Mouse (Mus musculus) embryonic fibroblast, embryonic 13.5 days (primary cell): ENCODE results near the gene Pgf. TPM values are rescaled to one million over a fixed set of nuclear protein-coding genes. Genes with fewer than 3 reads are reported as not detected.
A peak's percentile ranks its signal among the peaks of the same experiment; 100 is the strongest.

Experiments used
- H3K27ac ChIP-seq: 2 replicates; pipeline ENCODE4 v1.5.1; 2012; ENCODE audit warnings: low read length, control low read depth, inconsistent platforms; ENCODE audit not compliant: insufficient read depth
- H3K4me1 ChIP-seq: 2 replicates; pipeline ENCODE4 v1.6.1; 2011; ENCODE audit warnings: low read length; ENCODE audit not compliant: control insufficient read depth, insufficient read depth
- H3K4me3 ChIP-seq: 2 replicates; pipeline ENCODE4 v1.5.1; 2011; ENCODE audit warnings: mild to moderate bottlenecking, control low read depth, low read length; ENCODE audit not compliant: insufficient read depth
- CTCF ChIP-seq: IDR thresholded peaks from 2 replicates; pipeline ENCODE4 v1.5.1; 2011; ENCODE audit warnings: mild to moderate bottlenecking, control low read depth, low read length, moderate library complexity, borderline replicate concordance; ENCODE audit not compliant: insufficient read depth
- POLR2A ChIP-seq: IDR thresholded peaks from 2 replicates; pipeline ENCODE4 v1.6.1; 2011; ENCODE audit warnings: low read depth, mild to moderate bottlenecking, control low read depth, low read length, moderate library complexity
- polyA plus RNA-seq: library from polyadenylated mRNA; stranded (reverse); fragments of >200 nt; gene quantifications from 2 replicates; pipeline ENCODE4 v1.2.4, GENCODE M21; 2011; ENCODE audit warnings: low read depth; ENCODE audit not compliant: missing spikeins, insufficient read length

Gene Pgf
- polyA plus RNA-seq, 1 experiment, result 6.6 TPM

DNA sequence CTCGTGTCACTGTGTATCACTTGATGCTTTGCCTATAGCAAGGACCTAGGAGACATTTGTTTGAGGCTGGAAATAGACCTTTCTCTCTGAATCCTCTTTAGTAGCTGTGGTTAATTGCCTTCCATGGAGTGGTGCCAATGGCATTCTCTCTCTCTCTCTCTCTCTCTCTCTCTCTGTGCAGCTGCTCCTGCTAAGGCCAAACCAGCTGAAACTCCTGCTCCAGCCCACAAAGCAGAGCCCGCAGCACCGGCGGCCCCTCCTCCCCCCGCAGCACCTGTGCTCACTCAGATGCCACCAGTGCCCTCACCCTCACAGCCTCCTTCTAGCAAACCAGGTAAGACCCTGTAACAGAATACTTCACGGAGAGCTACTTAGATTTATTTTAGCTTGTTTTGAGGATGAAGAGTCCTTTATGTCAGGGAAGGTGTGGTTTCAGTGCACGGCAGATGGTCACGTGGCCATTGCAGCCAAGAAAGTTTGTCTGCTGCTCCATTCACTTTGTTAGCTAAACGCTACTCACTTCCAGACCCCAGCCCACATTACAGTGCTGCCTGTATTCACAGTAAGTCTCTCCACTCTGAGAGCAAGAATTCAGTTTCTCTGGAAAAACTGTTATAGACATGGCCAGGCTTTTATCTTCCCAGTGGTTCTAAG is 55.7 kb downstream of the Pgf start:
- TF ChIP-seq POLR2A (no peak), CTCF (no peak)
- Histone ChIP-seq H3K27ac (peak overlapping the region; percentile 46; the same call in 1 of the 2 replicates), H3K4me1 (0 out of 2 replicates have a peak, but pooled peaks cover 6% of the 10 kb centered on the region), H3K4me3 (no peak overlapping the region)

Other genes starting within 250 kb of the Pgf start
- gene Fcf1, start 206.9 kb downstream of the Pgf start, polyA plus RNA-seq, result 89.0 and 100 TPM in 2 replicates
- 29.0 and 29.4 TPM in 2 replicates for gene Arel1, start 206.9 kb downstream of the Pgf start, polyA plus RNA-seq
- gene Ylpm1, start 181.5 kb downstream of the Pgf start, polyA plus RNA-seq, result 48.7 and 61.3 TPM in 2 replicates
- 1.2 and 1.5 TPM in 2 replicates for gene Prox2, start 67.0 kb downstream of the Pgf start, polyA plus RNA-seq
- 145 and 151 TPM in 2 replicates for gene Dlst, start 67.0 kb downstream of the Pgf start, polyA plus RNA-seq
- not detected in 2 replicates for gene Rps6kl1, start 26.5 kb downstream of the Pgf start, polyA plus RNA-seq
- gene Eif2b2, start 41.7 kb upstream of the Pgf start, polyA plus RNA-seq, result 51.1 and 54.8 TPM in 2 replicates
- gene Mlh3, start 92.8 kb upstream of the Pgf start, polyA plus RNA-seq, result 13.4 and 14.4 TPM in 2 replicates
- gene Acyp1, start 110.6 kb upstream of the Pgf start, polyA plus RNA-seq, result 16.4 and 17.7 TPM in 2 replicates
- 0.32 and 0.53 TPM in 2 replicates for gene Zc2hc1c, start 110.8 kb upstream of the Pgf start, polyA plus RNA-seq
- 59.0 and 65.8 TPM in 2 replicates for gene Nek9, start 161.6 kb upstream of the Pgf start, polyA plus RNA-seq
- 270 and 282 TPM in 2 replicates for gene Tmed10, start 197.1 kb upstream of the Pgf start, polyA plus RNA-seq